Mouse (Mus musculus) forebrain, embryonic 16.5 days (tissue): Measurements from ENCODE around the gene B4gat1. TPM values are rescaled to one million over a fixed set of nuclear protein-coding genes. Genes with fewer than 3 reads are reported as not detected.
"Not testable (repeated sequence)": the region's sequence is repeated elsewhere in the genome, so short reads cannot be mapped to it uniquely, and the experiment has no call there.

Source experiments
- ATAC-seq: fragments of 200-750 bp; cut with Nextera tagmentation; 2 replicates; pipeline ENCODE4 v1.8.0; 2017; ENCODE audit warnings: mild to moderate bottlenecking, moderate library complexity
- H3K27ac ChIP-seq: fragments of 300-500 bp; sonication (generic); 2 replicates; pipeline ENCODE4 v1.5.1; 2014; ENCODE audit warnings: low read length, control low read depth
- H3K27me3 ChIP-seq: fragments of 300-500 bp; sonication (generic); replicated peaks from 2 replicates; pipeline ENCODE4 v1.6.1; 2014; ENCODE audit warnings: low read length; ENCODE audit not compliant: control insufficient read depth, insufficient read depth
- H3K36me3 ChIP-seq: fragments of 300-500 bp; sonication (generic); 2 replicates; pipeline ENCODE4 v1.6.1; 2014; ENCODE audit not compliant: control insufficient read depth, insufficient read depth
- H3K4me1 ChIP-seq: fragments of 300-500 bp; sonication (generic); replicated peaks from 2 replicates; pipeline ENCODE4 v1.6.1; 2014; ENCODE audit warnings: low read length; ENCODE audit not compliant: control insufficient read depth, insufficient read depth
- H3K4me2 ChIP-seq: fragments of 300-500 bp; sonication (generic); 2 replicates; pipeline ENCODE4 v1.6.1; 2014; ENCODE audit warnings: mild to moderate bottlenecking, low read length, control low read depth
- H3K4me3 ChIP-seq: fragments of 300-500 bp; sonication (generic); replicated peaks from 2 replicates; pipeline ENCODE4 v1.5.1; 2014; ENCODE audit warnings: mild to moderate bottlenecking, low read length, control low read depth
- H3K9ac ChIP-seq: fragments of 300-500 bp; sonication (generic); replicated peaks from 2 replicates; pipeline ENCODE4 v1.6.1; 2014; ENCODE audit warnings: low read depth, low read length, control low read depth
- H3K9me3 ChIP-seq: fragments of 300-500 bp; sonication (generic); 2 replicates; pipeline ENCODE4 v1.6.1; 2016; ENCODE audit warnings: low read length; ENCODE audit not compliant: control insufficient read depth
- WGBS: fragments of 180-500 bp; shearing (Covaris S2); extraction: QIAGEN DNeasy Blood & Tissue Kit; methylation state at CpG from one replicate; pipeline ENCODE4 v1.1.7; 2014; 5-methylcytosine and 5-hydroxymethylcytosine counted together
- polyA plus RNA-seq: library from polyadenylated mRNA; unstranded; fragments of >200 nt; fragmentation: Nextera tagmentation; extraction: Ambion mirVana; gene quantifications from 2 replicates; pipeline ENCODE4 v1.2.1, GENCODE M21; 2015

Gene B4gat1
- polyA plus RNA-seq, 1 experiment from 2014 or later: 62.5 TPM

DNA sequence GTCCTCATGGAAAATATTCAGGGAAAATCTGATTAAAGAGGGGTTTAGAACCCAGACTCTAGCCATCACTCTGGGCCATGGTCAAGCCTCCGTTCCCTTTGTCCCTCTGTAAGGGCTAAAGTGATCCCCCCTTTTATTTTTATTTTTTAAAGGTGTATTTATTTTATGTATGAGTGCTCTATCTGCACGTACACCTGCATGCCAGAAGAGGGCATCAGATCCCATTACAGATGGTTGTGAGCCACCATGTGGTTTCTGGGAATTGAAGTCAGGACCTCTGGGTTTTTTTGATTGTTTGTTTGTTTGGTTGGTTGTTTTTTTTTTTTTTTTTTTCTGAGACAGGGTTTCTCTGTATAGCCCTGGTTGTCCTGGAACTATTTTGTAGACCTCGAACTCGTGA lies 47.9 kb downstream of the B4gat1 start:
- H3K27ac ChIP-seq: not testable (repeated sequence)

DNA sequence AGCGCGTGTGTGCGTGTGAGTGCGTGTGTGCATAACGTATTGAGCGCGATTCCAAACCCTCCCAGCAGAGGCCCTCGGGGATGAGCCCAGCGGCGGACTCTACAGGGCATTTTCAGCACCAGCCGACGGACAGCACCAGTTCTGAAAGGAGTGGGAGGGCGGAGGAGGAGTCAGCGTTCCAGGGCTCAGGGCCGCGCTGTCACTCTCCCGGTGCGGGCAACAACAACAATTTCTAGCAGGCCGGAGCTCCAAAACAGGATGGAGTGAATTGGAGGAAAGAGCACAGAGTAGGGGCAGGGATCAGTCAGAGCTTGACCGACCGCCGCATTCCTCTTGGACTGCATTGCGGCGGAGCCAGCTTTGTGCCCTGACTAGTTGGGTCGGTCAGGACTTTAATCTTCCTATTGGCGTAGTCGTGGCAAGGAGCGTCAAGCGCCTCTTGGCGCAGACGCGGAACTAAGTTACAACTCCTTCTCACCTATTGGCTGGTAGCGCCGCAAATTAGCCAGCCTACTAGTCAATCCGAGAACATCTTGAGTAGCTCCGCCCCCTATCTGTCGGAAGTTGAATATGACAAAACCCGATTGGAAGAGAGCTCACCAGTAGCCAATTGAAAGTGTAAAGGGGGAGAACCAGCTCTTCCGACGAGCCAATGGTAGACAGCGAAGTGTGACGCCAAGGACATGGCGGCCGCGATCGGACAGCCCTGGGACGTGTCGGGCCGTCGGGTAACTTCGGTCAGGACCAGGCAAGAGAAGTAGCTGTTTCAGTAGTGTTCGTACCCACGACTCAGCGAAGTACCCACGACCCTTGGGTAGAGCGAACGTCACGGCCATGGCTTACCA lies 49.5 kb downstream of the B4gat1 start, which contains the start of gene Yif1a:
Yif1a (plus strand) TSS at position 655 of the 845 bp plus-strand sequence.
- peaks cover 29% of the 10 kb centered on the region for H3K27me3 ChIP-seq
- H3K4me2 ChIP-seq: peak within 1 kb of the TSS; percentile 74
- under 1% methylated on average over 58 of the region's 58 CpGs for WGBS
- peaks cover 11% of the 10 kb centered on the region for H3K36me3 ChIP-seq
- H3K9me3 ChIP-seq: no peaks in the 10 kb centered on the region
- H3K4me1 ChIP-seq: peaks cover 24% of the 10 kb centered on the region
- peak within 1 kb of the TSS; percentile 55 for H3K4me3 ChIP-seq
- H3K27ac ChIP-seq: peak within 1 kb of the TSS; percentile 89
- peak; percentile 95 for ATAC-seq
- peak within 1 kb of the TSS; percentile 59 for H3K9ac ChIP-seq

More for the DNA sequence above, 47.9 kb downstream of the B4gat1 start:
- not testable (repeated sequence) for H3K9ac ChIP-seq, H3K4me3 ChIP-seq, ATAC-seq, H3K36me3 ChIP-seq, H3K9me3 ChIP-seq, H3K4me2 ChIP-seq
- WGBS: 58% methylated on average over 4 of the region's 4 CpGs
- H3K4me1 ChIP-seq: peaks cover 24% of the 10 kb centered on the region
- H3K27me3 ChIP-seq: peaks cover 44% of the 10 kb centered on the region

DNA sequence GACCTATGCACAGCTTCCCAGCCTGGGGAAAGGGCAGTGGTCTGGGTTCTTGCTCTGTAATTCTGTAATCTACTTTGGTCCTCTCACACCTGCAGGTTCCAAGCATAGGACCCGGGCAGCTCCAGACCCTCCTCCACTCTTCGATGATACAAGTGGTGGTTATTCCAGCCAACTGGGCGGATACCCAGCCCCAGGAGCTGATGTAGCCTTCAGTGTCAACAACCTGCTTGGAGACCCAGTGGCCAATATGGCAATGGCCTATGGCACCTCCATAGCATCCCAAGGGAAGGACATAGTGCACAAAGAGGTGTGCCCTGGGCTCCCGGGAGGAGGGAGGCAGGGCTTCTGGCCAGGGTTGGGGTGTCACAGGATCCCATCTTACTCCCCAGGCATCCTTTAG lies 50.7 kb downstream of the B4gat1 start:
- Histone ChIP-seq H3K27ac (no peak overlapping the region), H3K27me3 (peaks cover 21% of the 10 kb centered on the region), H3K4me2 (peak overlapping the region; percentile 74), H3K9me3 (no peaks in the 10 kb centered on the region), H3K4me3 (peak overlapping the region; percentile 55), H3K4me1 (peaks cover 35% of the 10 kb centered on the region), H3K9ac (peak overlapping the region; percentile 54; the same call in 1 of the 2 replicates), H3K36me3 (peaks cover 14% of the 10 kb centered on the region)
- 93% methylated on average over 4 of the region's 4 CpGs for WGBS
- ATAC-seq: no peak

Other genes starting within 250 kb of the B4gat1 start
- 98.5 and 110 TPM in 2 replicates for gene Rbm4, start 244.9 kb upstream of the B4gat1 start, polyA plus RNA-seq
- 29.8 and 32.7 TPM in 2 replicates for gene Gm21992, start 227.2 kb upstream of the B4gat1 start, polyA plus RNA-seq
- 86.0 and 91.1 TPM in 2 replicates for gene Rbm14, start 227.2 kb upstream of the B4gat1 start, polyA plus RNA-seq
- gene Ccs, start 199.5 kb upstream of the B4gat1 start, polyA plus RNA-seq: 34.7 and 38.6 TPM in 2 replicates
- gene Ccdc87, start 199.5 kb upstream of the B4gat1 start, polyA plus RNA-seq: 0.61 and 0.62 TPM in 2 replicates
- gene Ctsf, start 183.7 kb upstream of the B4gat1 start, polyA plus RNA-seq: 59.2 and 73.6 TPM in 2 replicates
- 0.86 and 0.94 TPM in 2 replicates for gene Actn3, start 160.9 kb upstream of the B4gat1 start, polyA plus RNA-seq
- 22.8 and 26.8 TPM in 2 replicates for gene Zdhhc24, start 160.2 kb upstream of the B4gat1 start, polyA plus RNA-seq
- gene Bbs1, start 132.2 kb upstream of the B4gat1 start, polyA plus RNA-seq: 8.5 and 10.1 TPM in 2 replicates
- gene Dpp3, start 110.5 kb upstream of the B4gat1 start, polyA plus RNA-seq: 95.9 and 106 TPM in 2 replicates
- 12.0 and 16.5 TPM in 2 replicates for gene Peli3, start 95.7 kb upstream of the B4gat1 start, polyA plus RNA-seq
- 106 and 116 TPM in 2 replicates for gene Mrpl11, start 76.7 kb upstream of the B4gat1 start, polyA plus RNA-seq
- gene Npas4, start 48.5 kb upstream of the B4gat1 start, polyA plus RNA-seq: 0.21 and 0.71 TPM in 2 replicates
- 11.2 and 13.4 TPM in 2 replicates for gene Slc29a2, start 15.0 kb upstream of the B4gat1 start, polyA plus RNA-seq
- gene AC124502.3, start 65 bp downstream of the B4gat1 start, polyA plus RNA-seq: 2.1 and 2.9 TPM in 2 replicates
- gene Brms1, start 2.5 kb downstream of the B4gat1 start, polyA plus RNA-seq: 50.2 and 51.2 TPM in 2 replicates
- gene Rin1, start 11.7 kb downstream of the B4gat1 start, polyA plus RNA-seq: 1.3 and 1.9 TPM in 2 replicates
- gene Cd248, start 29.3 kb downstream of the B4gat1 start, polyA plus RNA-seq: 11.9 and 14.3 TPM in 2 replicates
- gene Tmem151a, start 46.7 kb downstream of the B4gat1 start, polyA plus RNA-seq: 8.0 and 15.8 TPM in 2 replicates
- 54.0 and 56.0 TPM in 2 replicates for gene Yif1a, start 49.7 kb downstream of the B4gat1 start, polyA plus RNA-seq
- 297 and 347 TPM in 2 replicates for gene Cnih2, start 59.7 kb downstream of the B4gat1 start, polyA plus RNA-seq
- gene Rab1b, start 68.2 kb downstream of the B4gat1 start, polyA plus RNA-seq: 239 and 241 TPM in 2 replicates
- 48.1 and 55.5 TPM in 2 replicates for gene Klc2, start 79.7 kb downstream of the B4gat1 start, polyA plus RNA-seq
- gene Pacs1, start 234.3 kb downstream of the B4gat1 start, polyA plus RNA-seq: 38.0 and 39.1 TPM in 2 replicates